Mouse (Mus musculus): ENCODE results near the gene Prrt1. TPM values are rescaled to one million over a fixed set of nuclear protein-coding genes. Genes with fewer than 3 reads are reported as not detected.
A peak's percentile ranks its signal among the peaks of the same experiment; 100 is the strongest.

The Prrt1 gene
- polyA plus RNA-seq, 1 experiment from 2014 or later = 0.05 TPM

GRCm38 (mm10) chr17:34645256-34645829 is 16.0 kb downstream of the Prrt1 start:
- WGBS (ENCODE audit: insufficient replicate concordance) = 52% methylated on average over 10 of the region's 10 CpGs

GRCm38 (mm10) chr17:34645831-34646511 is 16.6 kb downstream of the Prrt1 start:
- Histone ChIP-seq H3K9me3 (ENCODE audit: low read length) (no peaks in the 10 kb centered on the region), H3K4me3 (ENCODE audit: low read depth, low read length) (peak overlapping the region; percentile 13; the same call in 1 of the 2 replicates), H3K9ac (replicated peaks) (no peak overlapping the region), H3K4me1 (ENCODE audit: insufficient read depth) (peaks cover 42% of the 10 kb centered on the region), H3K27ac (ENCODE audit: low read depth) (no peak overlapping the region), H3K4me2 (ENCODE audit: low read depth, low read length) (peak overlapping the region; percentile 80), H3K27me3 (ENCODE audit: insufficient read depth, low read length) (no peaks in the 10 kb centered on the region), H3K36me3 (replicated peaks; ENCODE audit: insufficient read depth, low read length) (peaks cover 9% of the 10 kb centered on the region)
- TF ChIP-seq CTCF (IDR thresholded peaks at IDR 0.05; ENCODE audit: low read depth) = no peak
- TF ChIP-seq EP300 (IDR thresholded peaks at IDR 0.05; ENCODE audit: low read depth) = no peak
- ATAC-seq = no peak
- DNase-seq = no peak
- 67% methylated on average over 30 of the region's 30 CpGs for WGBS (ENCODE audit: insufficient replicate concordance)

More at GRCm38 (mm10) chr17:34645256-34645829, 16.0 kb downstream of the Prrt1 start:
- peak overlapping the region; percentile 52 for H3K4me3 ChIP-seq (ENCODE audit: low read depth, low read length)
- H3K36me3 ChIP-seq (replicated peaks; ENCODE audit: insufficient read depth, low read length) = peaks cover 3% of the 10 kb centered on the region
- no peaks in the 10 kb centered on the region for H3K9me3 ChIP-seq (ENCODE audit: low read length)
- ATAC-seq (no peak), DNase-seq (no peak)
- H3K9ac ChIP-seq (replicated peaks) = peak overlapping the region; percentile 64; the same call in 1 of the 2 replicates
- no peaks in the 10 kb centered on the region for H3K27me3 ChIP-seq (ENCODE audit: insufficient read depth, low read length)
- TF ChIP-seq CTCF (IDR thresholded peaks at IDR 0.05; ENCODE audit: low read depth) (no peak), EP300 (IDR thresholded peaks at IDR 0.05; ENCODE audit: low read depth) (no peak)
- peak overlapping the region; percentile 80 for H3K4me2 ChIP-seq (ENCODE audit: low read depth, low read length)
- 0 out of 2 replicates have a peak overlapping the region, but pooled peaks have one; percentile 16 for H3K27ac ChIP-seq (ENCODE audit: low read depth)
- H3K4me1 ChIP-seq (ENCODE audit: insufficient read depth) = peaks cover 44% of the 10 kb centered on the region

GRCm38 (mm10) chr17:34646906-34647787 is 17.8 kb downstream of the Prrt1 start, which contains the start of gene Atf6b:
Atf6b (plus strand) TSS chr17:34647146.
- TF ChIP-seq EP300 (IDR thresholded peaks at IDR 0.05; ENCODE audit: low read depth) (no peak; the same call in 1 of the 2 replicates), CTCF (IDR thresholded peaks at IDR 0.05; ENCODE audit: low read depth) (no peak)
- DNase-seq = peak; percentile 95
- peak; percentile 95 for ATAC-seq
- H3K36me3 ChIP-seq (replicated peaks; ENCODE audit: insufficient read depth, low read length) = peaks cover 12% of the 10 kb centered on the region
- peak within 1 kb of the TSS; percentile 94 for H3K4me2 ChIP-seq (ENCODE audit: low read depth, low read length)
- H3K4me1 ChIP-seq (ENCODE audit: insufficient read depth) = peaks cover 39% of the 10 kb centered on the region
- H3K9ac ChIP-seq (replicated peaks) = peak within 1 kb of the TSS; percentile 89
- no peaks in the 10 kb centered on the region for H3K27me3 ChIP-seq (ENCODE audit: insufficient read depth, low read length)
- under 1% methylated on average over 66 of the region's 66 CpGs for WGBS (ENCODE audit: insufficient replicate concordance)
- peak within 1 kb of the TSS; percentile 90 for H3K27ac ChIP-seq (ENCODE audit: low read depth)
- H3K4me3 ChIP-seq (ENCODE audit: low read depth, low read length) = peak within 1 kb of the TSS; percentile 99
- H3K9me3 ChIP-seq (ENCODE audit: low read length) = no peaks in the 10 kb centered on the region

- H3K4me1 ChIP-seq (ENCODE audit: insufficient read depth) = peaks cover 36% of the 10 kb centered on the region
- no peaks in the 10 kb centered on the region for H3K27me3 ChIP-seq (ENCODE audit: insufficient read depth, low read length)
- TF ChIP-seq CTCF (IDR thresholded peaks at IDR 0.05; ENCODE audit: low read depth) = no peak
- no peak for TF ChIP-seq EP300 (IDR thresholded peaks at IDR 0.05; ENCODE audit: low read depth)
- H3K4me3 ChIP-seq (ENCODE audit: low read depth, low read length) = no peak overlapping the region
- peak overlapping the region; percentile 89; the same call in 1 of the 2 replicates for H3K9ac ChIP-seq (replicated peaks)
- ATAC-seq (no peak), DNase-seq (no peak)
- peaks cover 20% of the 10 kb centered on the region for H3K36me3 ChIP-seq (replicated peaks; ENCODE audit: insufficient read depth, low read length)
- H3K27ac ChIP-seq (ENCODE audit: low read depth) = no peak overlapping the region
- H3K4me2 ChIP-seq (ENCODE audit: low read depth, low read length) = peak overlapping the region; percentile 94
- H3K9me3 ChIP-seq (ENCODE audit: low read length) = no peaks in the 10 kb centered on the region
- WGBS (ENCODE audit: insufficient replicate concordance) = 81% methylated on average over 16 of the region's 16 CpGs
Observed at GRCm38 (mm10) chr17:34648141-34648890, 19.0 kb downstream of the Prrt1 start.

- H3K4me2 ChIP-seq (ENCODE audit: low read depth, low read length) = no peak overlapping the region
- DNase-seq = no peak
- H3K9ac ChIP-seq (replicated peaks) = no peak overlapping the region
- no peaks in the 10 kb centered on the region for H3K9me3 ChIP-seq (ENCODE audit: low read length)
- H3K27me3 ChIP-seq (ENCODE audit: insufficient read depth, low read length) = no peaks in the 10 kb centered on the region
- H3K27ac ChIP-seq (ENCODE audit: low read depth) = no peak overlapping the region
- peaks cover 22% of the 10 kb centered on the region for H3K36me3 ChIP-seq (replicated peaks; ENCODE audit: insufficient read depth, low read length)
- no peak for ATAC-seq
- H3K4me1 ChIP-seq (ENCODE audit: insufficient read depth) = peaks cover 33% of the 10 kb centered on the region
- WGBS (ENCODE audit: insufficient replicate concordance) = 70% methylated on average over 18 of the region's 18 CpGs
- H3K4me3 ChIP-seq (ENCODE audit: low read depth, low read length) = no peak overlapping the region
- no peak for TF ChIP-seq CTCF (IDR thresholded peaks at IDR 0.05; ENCODE audit: low read depth)
- no peak for TF ChIP-seq EP300 (IDR thresholded peaks at IDR 0.05; ENCODE audit: low read depth)
Observed at GRCm38 (mm10) chr17:34649106-34649864, 20.0 kb downstream of the Prrt1 start.
